Mouse (Mus musculus): ENCODE results near the gene Otx2. TPM values are rescaled to one million over a fixed set of nuclear protein-coding genes. Genes with fewer than 3 reads are reported as not detected.

The Otx2 gene
- polyA plus RNA-seq, 1 experiment: not detected

- no peak for TF ChIP-seq CTCF (IDR thresholded peaks at IDR 0.05; ENCODE audit: control insufficient read depth, insufficient read depth, insufficient replicate concordance, low read depth, low read length)
- peaks cover 21% of the 10 kb centered on the region for H3K27me3 ChIP-seq (ENCODE audit: control insufficient read depth, insufficient read depth, low read length)
Observed at GRCm38 (mm10) chr14:48668051-48668481, 5.6 kb downstream of the Otx2 start.

GRCm38 (mm10) chr14:48667396-48667795 lies 6.2 kb downstream of the Otx2 start:
- peaks cover 21% of the 10 kb centered on the region for H3K27me3 ChIP-seq (ENCODE audit: control insufficient read depth, insufficient read depth, low read length)
- H3K4me1 ChIP-seq (ENCODE audit: control insufficient read depth, insufficient read depth, low read length): peaks cover 11% of the 10 kb centered on the region
- no peak overlapping the region for H3K27ac ChIP-seq (ENCODE audit: control insufficient read depth, insufficient read depth, low read depth, low read length)
- no peak overlapping the region for H3K4me3 ChIP-seq (ENCODE audit: control insufficient read depth, low read depth, low read length)
- no peak for TF ChIP-seq CTCF (IDR thresholded peaks at IDR 0.05; ENCODE audit: control insufficient read depth, insufficient read depth, insufficient replicate concordance, low read depth, low read length)
- TF ChIP-seq POLR2A (IDR thresholded peaks at IDR 0.05; ENCODE audit: control insufficient read depth, low read depth, low read length): no peak
- no peaks in the 10 kb centered on the region for H3K36me3 ChIP-seq (ENCODE audit: control insufficient read depth, insufficient read depth, low read length)

More at GRCm38 (mm10) chr14:48668051-48668481, 5.6 kb downstream of the Otx2 start:
- Histone ChIP-seq H3K4me3 (ENCODE audit: control insufficient read depth, low read depth, low read length) (no peak overlapping the region), H3K4me1 (ENCODE audit: control insufficient read depth, insufficient read depth, low read length) (peaks cover 11% of the 10 kb centered on the region), H3K27ac (ENCODE audit: control insufficient read depth, insufficient read depth, low read depth, low read length) (no peak overlapping the region), H3K36me3 (ENCODE audit: control insufficient read depth, insufficient read depth, low read length) (no peaks in the 10 kb centered on the region)

- TF ChIP-seq POLR2A (IDR thresholded peaks at IDR 0.05; ENCODE audit: control insufficient read depth, low read depth, low read length): no peak
- Histone ChIP-seq H3K27ac (ENCODE audit: control insufficient read depth, insufficient read depth, low read depth, low read length) (no peak overlapping the region), H3K36me3 (ENCODE audit: control insufficient read depth, insufficient read depth, low read length) (no peaks in the 10 kb centered on the region), H3K4me1 (ENCODE audit: control insufficient read depth, insufficient read depth, low read length) (peaks cover 11% of the 10 kb centered on the region), H3K4me3 (ENCODE audit: control insufficient read depth, low read depth, low read length) (no peak overlapping the region), H3K27me3 (ENCODE audit: control insufficient read depth, insufficient read depth, low read length) (peaks cover 21% of the 10 kb centered on the region)
Observed at GRCm38 (mm10) chr14:48666771-48667170, 6.8 kb downstream of the Otx2 start.

DNA sequence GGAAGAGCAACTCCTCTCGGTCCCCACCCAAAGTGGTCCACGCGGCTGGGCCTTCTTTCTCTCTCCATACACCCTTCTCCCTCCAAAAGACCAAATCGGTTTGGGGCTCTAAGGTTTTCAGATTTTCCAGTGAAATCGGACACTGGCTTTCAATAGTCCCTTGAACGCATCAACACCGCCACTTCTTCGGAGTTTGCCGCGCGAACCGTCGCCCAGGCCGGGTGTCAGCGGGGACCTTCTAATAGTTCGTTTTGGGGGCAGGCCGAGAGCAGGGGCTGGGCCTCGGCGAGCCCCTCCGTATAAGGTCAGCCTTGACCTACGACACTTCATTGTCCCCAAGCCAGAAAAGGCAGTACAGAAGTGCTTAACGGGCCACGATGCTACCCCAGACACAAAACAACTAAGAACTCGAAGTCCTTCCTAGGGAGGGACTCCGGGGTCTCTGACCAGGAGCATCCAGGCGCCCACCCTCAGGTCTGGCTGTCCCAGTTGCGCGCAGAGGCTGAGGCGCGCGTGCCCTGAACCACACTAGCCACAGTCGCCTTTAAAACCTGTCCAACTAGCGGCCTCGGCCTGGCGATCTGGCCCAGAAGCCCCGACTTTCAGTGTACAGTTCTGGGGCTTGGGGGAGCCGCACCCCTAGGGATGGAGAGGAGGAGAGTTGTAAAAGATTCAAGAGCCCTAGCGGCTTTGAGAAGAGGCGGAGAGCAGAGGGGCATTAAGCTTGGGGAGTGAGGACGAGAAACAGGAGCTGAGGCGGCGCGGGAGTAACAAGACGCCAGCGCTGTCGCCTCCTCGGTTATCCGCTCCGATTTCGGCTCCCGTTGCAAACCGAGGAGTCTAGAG lies 7.6 kb downstream of the Otx2 start:
- no peak for TF ChIP-seq CTCF (IDR thresholded peaks at IDR 0.05; ENCODE audit: control insufficient read depth, insufficient read depth, insufficient replicate concordance, low read depth, low read length)
- TF ChIP-seq POLR2A (IDR thresholded peaks at IDR 0.05; ENCODE audit: control insufficient read depth, low read depth, low read length): no peak
- peaks cover 11% of the 10 kb centered on the region for H3K4me1 ChIP-seq (ENCODE audit: control insufficient read depth, insufficient read depth, low read length)
- no peak overlapping the region; the same call in 1 of the 2 replicates for H3K4me3 ChIP-seq (ENCODE audit: control insufficient read depth, low read depth, low read length)
- H3K27ac ChIP-seq (ENCODE audit: control insufficient read depth, insufficient read depth, low read depth, low read length): no peak overlapping the region
- no peaks in the 10 kb centered on the region for H3K36me3 ChIP-seq (ENCODE audit: control insufficient read depth, insufficient read depth, low read length)
- peaks cover 21% of the 10 kb centered on the region for H3K27me3 ChIP-seq (ENCODE audit: control insufficient read depth, insufficient read depth, low read length)

- H3K36me3 ChIP-seq (ENCODE audit: control insufficient read depth, insufficient read depth, low read length): no peaks in the 10 kb centered on the region
- H3K4me3 ChIP-seq (ENCODE audit: control insufficient read depth, low read depth, low read length): no peak overlapping the region
- TF ChIP-seq POLR2A (IDR thresholded peaks at IDR 0.05; ENCODE audit: control insufficient read depth, low read depth, low read length): no peak
- TF ChIP-seq CTCF (IDR thresholded peaks at IDR 0.05; ENCODE audit: control insufficient read depth, insufficient read depth, insufficient replicate concordance, low read depth, low read length): no peak
- H3K27ac ChIP-seq (ENCODE audit: control insufficient read depth, insufficient read depth, low read depth, low read length): no peak overlapping the region
- H3K4me1 ChIP-seq (ENCODE audit: control insufficient read depth, insufficient read depth, low read length): peaks cover 11% of the 10 kb centered on the region
- peaks cover 21% of the 10 kb centered on the region for H3K27me3 ChIP-seq (ENCODE audit: control insufficient read depth, insufficient read depth, low read length)
Observed at GRCm38 (mm10) chr14:48664841-48665815, 8.5 kb downstream of the Otx2 start.

DNA sequence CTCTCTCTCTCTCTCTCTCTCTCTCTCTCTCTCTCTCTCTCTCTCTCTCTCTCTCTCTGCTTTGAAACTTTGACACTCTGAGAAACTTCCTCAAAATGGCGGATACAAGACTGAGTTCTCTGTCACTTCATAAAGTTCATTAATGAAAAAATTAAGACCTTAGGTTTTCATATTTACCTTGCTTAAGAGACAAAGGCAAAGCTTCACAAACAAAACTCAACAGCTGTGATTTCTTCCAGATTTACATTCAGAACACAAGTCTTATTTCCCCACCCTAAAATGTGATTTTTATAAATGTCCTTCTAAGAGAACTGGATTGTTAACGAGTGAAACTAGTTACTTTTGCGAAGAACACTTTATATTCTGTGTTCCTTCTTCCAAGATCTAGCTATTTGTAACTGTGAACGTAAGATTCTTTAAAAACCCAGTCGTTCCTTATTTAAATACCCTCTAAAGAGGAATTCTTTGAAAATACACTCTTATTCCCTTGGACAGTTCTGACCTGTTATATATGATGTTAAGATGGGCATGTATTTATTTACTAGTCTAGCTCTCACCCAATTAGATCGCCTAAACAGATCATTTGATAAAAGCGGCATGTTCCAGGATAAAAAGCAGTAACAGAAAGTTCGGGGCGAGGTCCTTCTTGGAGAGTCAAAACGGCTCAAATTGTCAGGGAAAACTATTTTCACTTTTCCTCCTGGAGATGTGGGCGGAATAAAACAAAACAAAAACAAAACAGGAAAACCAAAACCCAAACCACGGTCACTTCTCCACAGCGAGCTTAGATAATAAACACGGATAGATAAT lies 9.4 kb downstream of the Otx2 start:
- H3K4me3 ChIP-seq (ENCODE audit: control insufficient read depth, low read depth, low read length): no peak overlapping the region
- peaks cover 19% of the 10 kb centered on the region for H3K27me3 ChIP-seq (ENCODE audit: control insufficient read depth, insufficient read depth, low read length)
- no peak for TF ChIP-seq CTCF (IDR thresholded peaks at IDR 0.05; ENCODE audit: control insufficient read depth, insufficient read depth, insufficient replicate concordance, low read depth, low read length)
- no peak for TF ChIP-seq POLR2A (IDR thresholded peaks at IDR 0.05; ENCODE audit: control insufficient read depth, low read depth, low read length)
- no peak overlapping the region for H3K27ac ChIP-seq (ENCODE audit: control insufficient read depth, insufficient read depth, low read depth, low read length)
- no peaks in the 10 kb centered on the region for H3K36me3 ChIP-seq (ENCODE audit: control insufficient read depth, insufficient read depth, low read length)
- peaks cover 11% of the 10 kb centered on the region for H3K4me1 ChIP-seq (ENCODE audit: control insufficient read depth, insufficient read depth, low read length)
